Mouse (Mus musculus) cerebellum, adult 11 months (tissue): ENCODE measurements around the gene Plekhg1.

ENCODE experiments used
- DNase-seq: peaks from one replicate; pipeline ENCODE4 v3.0.0; 2022

The Plekhg1 gene

DNA sequence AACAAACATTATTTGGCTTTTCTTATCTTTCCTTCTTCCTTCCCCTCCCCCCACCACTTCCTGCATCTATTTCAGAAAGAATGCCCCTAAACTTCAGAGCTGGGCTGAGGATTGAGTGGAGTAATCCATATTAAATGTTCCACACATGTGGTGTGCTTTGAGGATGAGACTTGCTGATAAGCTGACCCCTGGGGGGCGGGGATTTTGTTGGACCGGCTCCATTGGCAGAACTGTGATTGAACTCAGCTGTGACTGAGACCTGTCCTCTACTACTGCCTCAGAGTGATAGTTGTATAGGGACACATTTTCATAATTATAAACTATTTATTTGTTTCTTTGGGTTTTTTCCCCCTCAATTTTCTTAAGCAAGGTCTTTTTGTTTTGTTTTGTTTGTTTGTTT is 2.9 kb downstream of the Plekhg1 start:
- no peak for DNase-seq

- no peak for DNase-seq
Observed at GRCm38 (mm10) chr10:3743826-3744225, 3.7 kb downstream of the Plekhg1 start.

DNA sequence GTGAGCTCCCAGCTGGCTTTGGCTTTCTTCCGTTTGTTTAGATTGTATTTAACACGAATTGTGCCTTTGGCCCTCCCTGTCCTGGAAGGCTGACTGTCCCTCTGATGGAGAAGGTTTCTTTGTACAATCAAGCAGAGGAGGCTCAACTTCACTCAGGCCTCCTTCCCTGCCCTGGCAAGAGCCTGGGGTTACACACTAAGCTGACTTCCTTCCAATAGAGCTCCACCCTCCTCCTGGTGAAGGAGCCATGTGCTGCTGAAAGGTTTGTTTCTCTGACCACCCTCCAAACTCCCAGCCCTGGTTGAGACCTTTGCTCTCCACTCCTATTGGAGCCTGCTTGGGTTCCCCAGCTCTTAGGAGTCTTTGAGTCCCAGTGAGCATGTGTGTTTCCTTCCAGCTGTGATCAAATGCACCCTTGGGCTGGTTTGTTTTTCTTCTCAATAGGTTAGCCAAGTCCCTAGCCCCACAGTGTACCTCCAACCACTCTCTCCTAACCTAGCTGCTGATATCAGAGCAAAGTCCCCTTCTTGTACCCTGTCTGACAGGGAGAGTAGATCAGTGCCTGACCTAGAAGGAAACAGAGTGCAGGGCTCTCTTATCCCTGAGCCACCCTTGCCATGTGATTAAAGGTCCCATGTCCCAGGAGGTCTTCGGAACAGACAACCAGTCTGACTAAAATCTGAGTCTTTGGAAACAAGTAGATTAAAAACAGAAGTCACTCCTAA is 6.8 kb downstream of the Plekhg1 start:
- DNase-seq, result no peak

- no peak for DNase-seq
Observed at GRCm38 (mm10) chr10:3749580-3749979, 9.4 kb downstream of the Plekhg1 start.

GRCm38 (mm10) chr10:3761992-3762391 is 21.8 kb downstream of the Plekhg1 start:
- no peak for DNase-seq

DNA sequence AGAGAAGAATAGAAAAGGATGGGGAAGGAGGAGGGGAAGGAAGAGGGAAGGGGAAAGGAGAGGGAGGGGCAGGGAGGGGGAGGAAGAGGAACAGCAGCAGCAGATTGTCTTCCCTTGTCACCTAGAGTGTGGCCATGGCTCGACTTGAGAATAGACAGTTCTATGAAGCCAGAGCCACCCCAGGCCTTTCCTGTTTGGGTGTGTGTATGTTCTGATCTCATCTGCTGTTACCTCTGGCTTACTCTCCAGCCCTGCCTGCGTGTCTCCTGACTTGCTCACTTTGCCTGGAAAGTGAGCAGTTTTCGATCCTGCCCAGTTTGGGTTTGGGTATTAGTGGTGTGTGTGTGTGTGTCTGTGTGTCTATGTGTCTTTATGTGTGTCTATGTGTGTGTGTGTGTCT is 23.0 kb downstream of the Plekhg1 start:
- no peak for DNase-seq

GRCm38 (mm10) chr10:3769131-3769530 is 29.0 kb downstream of the Plekhg1 start:
- no peak for DNase-seq

DNA sequence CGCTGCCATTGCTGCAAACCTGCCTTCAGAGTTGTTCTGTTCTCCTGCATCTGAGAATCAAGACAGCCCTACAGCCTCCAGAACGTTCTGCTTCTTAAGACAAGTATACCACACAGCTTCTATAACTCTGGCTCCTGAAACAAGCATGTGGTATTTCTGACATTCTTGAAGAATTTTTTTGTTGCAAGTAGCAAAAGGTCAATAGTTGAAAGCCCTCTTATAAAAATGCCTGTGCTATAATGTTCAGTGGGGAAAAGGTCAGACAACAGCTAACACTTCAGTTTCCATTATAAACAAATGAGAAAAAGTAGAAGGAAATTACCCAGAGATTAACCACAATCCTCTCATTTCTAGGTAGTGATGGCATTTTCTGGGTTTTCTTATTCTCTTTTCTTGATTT is 34.2 kb downstream of the Plekhg1 start:
- no peak for DNase-seq

DNA sequence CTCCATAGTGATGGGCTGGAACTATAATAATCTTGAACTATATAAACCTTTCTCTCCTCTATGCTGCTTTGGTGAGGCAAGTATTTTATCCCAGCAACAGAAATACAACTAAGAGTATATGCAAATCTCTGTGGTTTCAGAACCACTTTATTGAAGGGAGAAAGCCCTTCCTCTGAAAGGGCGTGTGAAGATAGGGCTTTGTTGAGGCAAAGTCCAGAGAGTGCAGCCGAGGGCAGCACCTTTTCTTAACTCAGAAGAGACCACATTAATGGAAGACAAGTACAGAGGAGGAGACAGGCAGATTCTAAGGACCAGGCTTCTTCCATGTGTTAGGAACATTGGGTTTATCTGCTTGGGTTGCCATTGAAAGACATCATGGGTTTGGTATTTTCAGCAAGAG is 36.6 kb downstream of the Plekhg1 start:
- no peak for DNase-seq

- DNase-seq, result no peak
Observed at GRCm38 (mm10) chr10:3785362-3785761, 45.2 kb downstream of the Plekhg1 start.

GRCm38 (mm10) chr10:3786531-3786930 is 46.4 kb downstream of the Plekhg1 start:
- no peak for DNase-seq

- DNase-seq, result no peak
Observed at GRCm38 (mm10) chr10:3787006-3787405, 46.8 kb downstream of the Plekhg1 start.

DNA sequence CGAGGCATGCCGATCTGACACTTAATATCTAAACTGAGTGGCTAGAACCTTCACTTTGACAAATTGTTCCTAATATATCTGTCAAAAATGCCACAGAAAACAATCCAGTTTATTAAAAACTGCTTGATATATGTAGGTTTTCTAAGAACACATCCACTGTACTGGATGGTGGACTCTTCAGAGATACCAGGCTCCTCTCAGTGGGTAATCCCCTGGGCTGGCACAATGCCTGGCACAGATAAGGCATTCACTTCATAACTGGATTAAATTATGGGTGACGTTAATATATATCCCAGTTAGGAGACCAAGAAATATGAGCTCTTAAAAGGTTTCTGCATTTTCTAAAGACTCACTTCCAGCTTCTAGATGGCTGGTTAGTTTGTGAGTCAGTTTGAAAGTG is 53.7 kb downstream of the Plekhg1 start:
- DNase-seq, result no peak

GRCm38 (mm10) chr10:3799455-3799854 is 59.3 kb downstream of the Plekhg1 start:
- no peak for DNase-seq

GRCm38 (mm10) chr10:3801254-3801653 is 61.1 kb downstream of the Plekhg1 start:
- no peak for DNase-seq

- no peak for DNase-seq
Observed at GRCm38 (mm10) chr10:3805334-3805733, 65.2 kb downstream of the Plekhg1 start.

DNA sequence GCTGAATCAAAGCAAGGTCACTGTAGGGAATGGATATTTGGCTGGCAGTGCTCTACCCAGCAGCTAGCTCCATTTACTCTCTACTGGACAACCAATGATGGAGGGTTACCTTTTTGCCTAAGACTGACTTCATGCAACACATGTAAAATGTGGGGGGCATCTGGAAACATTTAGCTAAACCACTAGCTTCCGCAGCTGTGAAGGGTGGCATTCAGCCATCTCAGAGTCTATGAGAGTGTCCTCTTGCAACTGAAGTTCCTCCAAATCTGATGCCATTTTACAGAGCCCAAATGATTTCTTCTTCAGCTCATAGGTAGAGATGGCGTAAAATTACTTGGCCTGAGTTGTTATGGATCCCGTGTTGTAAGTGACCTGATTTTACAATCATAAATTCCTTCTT is 67.8 kb downstream of the Plekhg1 start:
- no peak for DNase-seq

DNA sequence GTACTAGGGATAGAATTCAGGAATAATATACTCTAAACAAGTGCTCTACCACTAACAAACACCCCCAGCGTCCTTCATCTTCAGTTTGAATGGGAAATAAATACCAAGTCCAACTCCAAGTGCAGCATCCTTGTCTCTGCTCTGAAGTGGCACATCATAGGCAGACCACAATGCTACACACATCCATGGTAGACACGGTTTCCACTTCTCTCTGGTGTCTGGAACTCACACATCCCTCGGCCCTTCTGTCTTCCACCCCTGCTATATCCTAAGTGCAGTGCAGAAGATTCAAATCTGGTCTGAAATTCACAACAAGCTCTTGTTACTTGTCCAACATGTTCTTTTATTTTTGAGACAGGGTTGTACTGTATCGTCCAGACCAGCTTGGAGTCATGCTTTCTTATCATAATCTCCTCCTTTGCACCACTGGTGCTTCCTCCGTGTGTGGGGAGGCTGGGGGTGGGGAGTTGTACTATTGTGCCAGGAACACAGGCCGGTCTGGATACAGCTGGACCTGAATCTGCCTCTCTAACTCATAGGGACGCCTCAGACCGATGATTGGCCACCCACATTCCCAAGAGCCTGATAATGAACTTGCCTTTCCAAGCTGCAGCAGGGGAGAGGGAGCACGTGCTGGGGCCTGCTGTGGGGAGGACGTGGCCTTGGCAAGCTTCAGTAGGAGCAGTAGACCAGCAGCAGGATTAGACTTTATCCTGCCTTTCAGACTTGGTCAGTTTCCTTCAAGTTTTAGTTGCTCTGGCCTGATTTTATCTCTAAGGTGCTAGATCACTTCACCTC is 70.5 kb downstream of the Plekhg1 start:
- no peak for DNase-seq

DNA sequence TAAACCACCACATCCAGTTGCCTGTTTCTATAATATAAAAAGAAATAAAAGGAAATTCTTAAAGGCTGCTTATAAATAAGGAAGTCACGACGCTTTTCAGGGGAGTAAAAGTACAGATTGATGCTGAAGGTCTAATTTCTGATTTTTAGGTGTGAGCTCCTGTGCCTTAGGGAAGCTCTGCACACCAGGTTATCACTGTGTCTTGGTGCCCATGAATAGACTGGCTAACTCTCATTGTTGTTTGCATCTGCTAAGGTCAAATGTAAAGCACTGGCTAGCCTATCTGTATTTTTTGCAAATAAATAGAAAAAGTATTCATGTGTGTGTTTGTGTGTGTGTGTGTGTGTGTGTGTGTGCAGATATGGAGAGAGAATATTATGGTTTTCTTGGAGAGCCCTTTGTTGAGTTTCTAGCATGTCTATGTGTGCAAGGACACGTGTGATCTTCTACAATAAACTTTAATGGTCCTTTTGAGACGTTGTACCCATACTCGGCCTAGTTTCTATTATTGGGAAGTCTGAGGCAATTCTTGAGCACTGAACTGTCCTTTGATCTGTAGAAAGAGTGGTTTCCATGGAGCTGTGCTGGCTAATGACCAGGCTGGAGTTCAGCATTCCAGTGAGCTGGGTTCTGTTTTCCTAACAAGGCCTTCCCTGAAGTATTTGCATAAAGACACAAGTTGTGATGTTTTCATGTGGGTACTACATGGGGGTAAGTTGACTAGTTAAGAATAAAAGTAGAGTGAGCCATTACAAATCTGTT is 79.0 kb downstream of the Plekhg1 start:
- no peak for DNase-seq

DNA sequence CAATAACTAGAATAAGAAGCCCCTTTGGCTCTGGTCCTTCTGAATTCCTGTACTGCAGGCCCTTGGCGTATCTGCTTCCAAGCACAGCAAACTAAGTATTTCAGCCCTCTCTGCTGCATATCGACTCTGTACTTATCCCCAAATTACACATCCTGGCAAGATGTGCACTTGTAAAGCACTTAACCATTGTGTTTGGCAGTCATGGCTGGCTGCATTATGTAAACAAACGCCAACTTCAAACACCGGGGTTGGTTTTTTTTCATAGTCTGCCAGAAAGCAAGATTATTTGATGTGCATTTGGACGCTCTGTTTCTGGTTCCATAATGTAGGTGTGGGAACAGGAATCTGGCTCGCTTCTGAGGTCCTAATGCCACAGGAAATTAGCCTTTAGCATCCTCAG is 83.7 kb downstream of the Plekhg1 start:
- no peak for DNase-seq

- DNase-seq, result no peak
Observed at GRCm38 (mm10) chr10:3826043-3826442, 85.9 kb downstream of the Plekhg1 start.

DNA sequence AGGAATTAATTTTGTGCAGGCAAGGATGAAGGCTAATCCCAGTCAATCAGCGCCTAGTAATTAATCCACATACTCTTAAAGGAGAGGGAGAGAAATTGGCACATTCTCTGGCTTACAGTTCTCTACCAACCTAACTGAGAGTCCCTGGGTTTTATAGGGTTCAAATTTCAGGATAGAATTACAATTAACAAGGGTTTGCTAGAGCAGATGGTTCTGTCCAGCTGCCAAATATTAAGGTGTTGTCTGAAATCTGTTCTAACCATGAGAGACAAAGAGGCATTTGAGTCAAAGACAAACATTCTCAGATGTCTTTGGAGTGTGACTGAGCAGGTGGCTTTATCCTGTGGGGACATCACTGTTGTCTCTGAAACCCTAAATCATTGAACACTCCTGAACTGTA is 87.2 kb downstream of the Plekhg1 start:
- no peak for DNase-seq

GRCm38 (mm10) chr10:3829472-3829871 is 89.3 kb downstream of the Plekhg1 start:
- no peak for DNase-seq

DNA sequence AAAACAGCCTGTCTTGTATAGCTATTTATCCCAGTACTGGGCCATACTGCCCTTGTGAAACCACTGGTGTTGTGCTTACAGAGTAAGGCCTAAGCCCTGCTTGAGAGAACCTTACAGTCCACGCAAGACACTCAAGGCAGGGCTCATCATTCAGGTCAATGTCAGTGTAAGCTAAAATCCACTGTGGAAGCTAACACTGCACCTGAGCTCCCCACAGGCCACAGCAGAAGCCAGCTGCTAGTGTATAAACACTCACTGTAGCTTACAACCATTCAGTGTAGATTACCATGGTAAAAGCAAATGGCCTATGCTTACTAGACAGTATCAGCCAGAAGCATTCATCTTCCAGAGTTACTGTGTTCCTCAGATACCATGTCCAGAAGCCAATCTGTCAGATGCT is 90.5 kb downstream of the Plekhg1 start:
- DNase-seq, result no peak
